Mouse (Mus musculus) kidney, adult 2 months (tissue): ENCODE measurements around the gene Slc7a7. TPM values are rescaled to one million over a fixed set of nuclear protein-coding genes. Genes with fewer than 3 reads are reported as not detected.

Source experiments
- DNase-seq: peaks from one replicate; pipeline ENCODE4 v3.0.0; 2021
- H3K27ac ChIP-seq: fragments of 200-500 bp; 2 replicates; pipeline ENCODE4 v1.5.1; 2012; ENCODE audit warnings: low read depth, low read length, control low read depth, inconsistent platforms; ENCODE audit not compliant: insufficient read depth
- H3K27me3 ChIP-seq: fragments of 200-500 bp; replicated peaks from 2 replicates; pipeline ENCODE4 v1.6.1; 2012; ENCODE audit warnings: mild to moderate bottlenecking, moderate library complexity, low read length, inconsistent platforms; ENCODE audit not compliant: control insufficient read depth, insufficient read depth
- H3K36me3 ChIP-seq: fragments of 200-500 bp; 2 replicates; pipeline ENCODE4 v1.6.1; 2012; ENCODE audit warnings: mild to moderate bottlenecking, moderate library complexity, low read length, inconsistent platforms; ENCODE audit not compliant: control insufficient read depth, insufficient read depth
- H3K4me1 ChIP-seq: fragments of 200-500 bp; 2 replicates; pipeline ENCODE4 v1.6.1; 2011; ENCODE audit warnings: low read length; ENCODE audit not compliant: control insufficient read depth, insufficient read depth
- H3K4me3 ChIP-seq: fragments of 200-500 bp; 2 replicates; pipeline ENCODE4 v1.5.1; 2011; ENCODE audit warnings: mild to moderate bottlenecking, low read depth, low read length, control low read depth; ENCODE audit not compliant: insufficient read depth
- CTCF ChIP-seq: fragments of 200-500 bp; conservative IDR thresholded peaks from 2 replicates; pipeline ENCODE4 v1.5.1; 2011; ENCODE audit warnings: low read depth, mild to moderate bottlenecking, control low read depth, low read length, moderate library complexity, mixed read lengths; ENCODE audit not compliant: insufficient read depth, insufficient read length
- POLR2A ChIP-seq: fragments of 200-500 bp; IDR thresholded peaks from one replicate; pipeline ENCODE4 v1.6.1; 2011; ENCODE audit warnings: low read depth, low read length, control low read depth
- WGBS: fragments of 180-500 bp; shearing (Covaris S2); methylation state at CpG from one replicate; pipeline ENCODE4 v1.1.7; 2018; 5-methylcytosine and 5-hydroxymethylcytosine counted together
- polyA plus RNA-seq: library from polyadenylated mRNA; depleted of rRNA; stranded (reverse); fragments of >200 nt; gene quantifications from 2 replicates; pipeline ENCODE4 v1.2.3, GENCODE M21; 2012

The Slc7a7 gene
- polyA plus RNA-seq, 1 experiment: 454 TPM

GRCm38 (mm10) chr14:54409057-54409645 lies 8.4 kb downstream of the Slc7a7 start:
- Histone ChIP-seq H3K4me1 (peaks cover 14% of the 10 kb centered on the region; the same call in 1 of the 2 replicates), H3K27me3 (no peaks in the 10 kb centered on the region), H3K36me3 (no peaks in the 10 kb centered on the region), H3K4me3 (peak overlapping the region; percentile 45), H3K27ac (peak overlapping the region; percentile 24)
- no peak for DNase-seq
- no peak for TF ChIP-seq CTCF
- TF ChIP-seq POLR2A: peak; percentile 0
- 60% methylated on average over 7 of the region's 7 CpGs for WGBS

GRCm38 (mm10) chr14:54408336-54409056 lies 9.1 kb downstream of the Slc7a7 start:
- no peaks in the 10 kb centered on the region for H3K36me3 ChIP-seq
- TF ChIP-seq CTCF (peak; percentile 44; the same call in 1 of the 2 replicates), POLR2A (peak; percentile 24)
- H3K27ac ChIP-seq: peak overlapping the region; percentile 24
- H3K4me3 ChIP-seq: peak overlapping the region; percentile 45
- H3K4me1 ChIP-seq: peaks cover 11% of the 10 kb centered on the region; the same call in 1 of the 2 replicates
- 58% methylated on average over 25 of the region's 25 CpGs for WGBS
- H3K27me3 ChIP-seq: no peaks in the 10 kb centered on the region
- peak; percentile 70 for DNase-seq

DNA sequence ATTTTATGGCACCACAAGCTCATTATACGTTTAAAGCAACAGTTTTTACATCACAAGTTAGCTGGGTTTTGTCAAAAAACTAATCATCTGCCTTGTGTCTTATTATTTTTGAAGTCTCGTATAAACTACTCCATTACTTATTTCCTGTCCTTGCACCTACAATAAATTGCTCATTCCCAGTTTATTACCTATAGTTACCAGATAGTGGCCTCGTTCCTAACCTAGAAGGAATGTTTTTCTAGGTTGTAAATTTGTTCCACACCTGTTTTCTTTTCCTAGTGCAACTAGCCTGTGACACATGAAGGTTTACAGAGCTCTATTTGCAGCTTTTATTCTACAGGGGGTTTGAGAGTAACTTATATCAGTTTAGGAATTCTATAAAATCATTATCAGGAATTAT lies 15.9 kb downstream of the Slc7a7 start:
- H3K27ac ChIP-seq: no peak overlapping the region
- WGBS: 69% methylated on average over 3 of the region's 3 CpGs
- no peaks in the 10 kb centered on the region for H3K27me3 ChIP-seq
- H3K36me3 ChIP-seq: no peaks in the 10 kb centered on the region
- no peak for DNase-seq
- H3K4me3 ChIP-seq: no peak overlapping the region
- peaks cover 14% of the 10 kb centered on the region; the same call in 1 of the 2 replicates for H3K4me1 ChIP-seq
- no peak for TF ChIP-seq CTCF
- TF ChIP-seq POLR2A: no peak

- peaks cover 27% of the 10 kb centered on the region; the same call in 1 of the 2 replicates for H3K4me1 ChIP-seq
- H3K36me3 ChIP-seq: no peaks in the 10 kb centered on the region; the same call in 1 of the 2 replicates
- H3K27me3 ChIP-seq: no peaks in the 10 kb centered on the region
- 27% methylated on average over 8 of the region's 8 CpGs for WGBS
- peak; percentile 91 for DNase-seq
- no peak overlapping the region for H3K4me3 ChIP-seq
- H3K27ac ChIP-seq: peak overlapping the region; percentile 62
- no peak for TF ChIP-seq CTCF
- TF ChIP-seq POLR2A: no peak
Observed at GRCm38 (mm10) chr14:54398921-54399382, 18.6 kb downstream of the Slc7a7 start.

DNA sequence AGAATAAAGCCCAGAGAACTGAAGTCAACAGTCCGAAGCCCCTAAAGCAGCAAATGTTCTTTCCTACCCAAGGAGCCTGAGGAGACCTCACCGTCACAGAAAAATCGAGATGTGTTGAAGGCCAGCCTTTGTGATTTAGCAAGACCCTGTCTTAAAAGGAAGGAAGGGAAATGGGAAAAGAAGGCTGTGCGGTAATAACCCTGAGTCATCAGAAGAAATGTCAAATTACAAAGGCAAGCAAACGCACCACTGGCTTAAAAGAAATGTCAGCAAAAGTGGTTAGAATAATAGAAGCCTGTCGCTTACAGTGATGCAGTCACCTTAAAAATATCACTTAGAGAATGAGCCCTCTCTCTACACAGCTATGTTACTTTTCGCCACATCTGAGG lies 19.1 kb downstream of the Slc7a7 start:
- WGBS: 37% methylated on average over 7 of the region's 7 CpGs
- no peak for DNase-seq
- Histone ChIP-seq H3K27me3 (no peaks in the 10 kb centered on the region), H3K4me3 (no peak overlapping the region), H3K27ac (peak overlapping the region; percentile 62), H3K36me3 (no peaks in the 10 kb centered on the region; the same call in 1 of the 2 replicates), H3K4me1 (peaks cover 31% of the 10 kb centered on the region; the same call in 1 of the 2 replicates)
- no peak for TF ChIP-seq CTCF
- TF ChIP-seq POLR2A: no peak

GRCm38 (mm10) chr14:54397872-54398527 lies 19.6 kb downstream of the Slc7a7 start:
- Histone ChIP-seq H3K4me3 (no peak overlapping the region), H3K4me1 (peaks cover 32% of the 10 kb centered on the region; the same call in 1 of the 2 replicates), H3K27me3 (no peaks in the 10 kb centered on the region), H3K36me3 (no peaks in the 10 kb centered on the region; the same call in 1 of the 2 replicates), H3K27ac (peak overlapping the region; percentile 62)
- 60% methylated on average over 7 of the region's 7 CpGs for WGBS
- TF ChIP-seq CTCF (no peak), POLR2A (no peak)
- DNase-seq: no peak

GRCm38 (mm10) chr14:54396685-54397084 lies 20.9 kb downstream of the Slc7a7 start:
- TF ChIP-seq CTCF: no peak
- no peak for TF ChIP-seq POLR2A
- 43% methylated on average over 7 of the region's 7 CpGs for WGBS
- H3K27ac ChIP-seq: 0 out of 2 replicates have a peak overlapping the region, but pooled peaks have one; percentile 37
- DNase-seq: no peak
- H3K36me3 ChIP-seq: no peaks in the 10 kb centered on the region; the same call in 1 of the 2 replicates
- H3K27me3 ChIP-seq: no peaks in the 10 kb centered on the region
- no peak overlapping the region for H3K4me3 ChIP-seq
- H3K4me1 ChIP-seq: peaks cover 32% of the 10 kb centered on the region; the same call in 1 of the 2 replicates
